Mouse (Mus musculus) ES-E14 (cell line): ENCODE measurements around the gene Cmss1.

ENCODE experiments used
- CHD2 ChIP-seq: IDR thresholded peaks from 2 replicates; pipeline ENCODE4 v1.6.1; 2014; ENCODE audit warnings: mild to moderate bottlenecking, low read depth, low read length, inconsistent platforms
- HCFC1 ChIP-seq: IDR thresholded peaks from 2 replicates; pipeline ENCODE4 v1.6.1; 2012; ENCODE audit warnings: low read length, inconsistent platforms, borderline replicate concordance; ENCODE audit not compliant: insufficient read depth
- MAFK ChIP-seq: IDR thresholded peaks from 2 replicates; pipeline ENCODE4 v1.6.1; 2014; ENCODE audit warnings: mild to moderate bottlenecking, low read depth, low read length, inconsistent platforms; ENCODE audit not compliant: insufficient read depth
- ZC3H11A ChIP-seq: IDR thresholded peaks from 2 replicates; pipeline ENCODE4 v1.6.1; 2012; ENCODE audit warnings: low read depth, mild to moderate bottlenecking, inconsistent platforms, low read length, borderline replicate concordance
- ZNF384 ChIP-seq: IDR thresholded peaks from 2 replicates; pipeline ENCODE4 v1.6.1; 2012; ENCODE audit warnings: low read depth, low read length, inconsistent platforms

DNA sequence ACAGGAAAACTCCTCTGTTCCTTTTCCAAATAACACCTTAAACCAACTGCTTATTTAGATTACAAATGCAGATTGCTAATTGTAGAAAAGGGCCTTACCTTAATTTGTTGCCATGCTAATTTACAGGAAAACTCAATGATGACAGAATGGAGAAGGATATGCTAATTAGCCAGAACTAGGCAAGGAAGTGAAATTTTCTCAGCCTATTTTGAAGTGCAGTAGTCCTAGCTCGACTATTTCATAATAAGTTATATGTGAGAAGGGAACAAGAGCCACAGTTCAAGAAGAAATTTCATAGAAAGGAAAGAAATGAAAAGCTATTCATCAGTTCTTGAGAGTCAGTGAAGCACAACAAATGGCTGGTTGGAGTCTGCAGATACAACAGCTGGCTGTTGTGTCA lies 60.3 kb downstream of the Cmss1 start:
- TF ChIP-seq CHD2 (no peak), MAFK (no peak), HCFC1 (no peak), ZC3H11A (no peak), ZNF384 (no peak)
